Mouse (Mus musculus): ENCODE results near the gene Pak1ip1. TPM values are rescaled to one million over a fixed set of nuclear protein-coding genes. Genes with fewer than 3 reads are reported as not detected.

The Pak1ip1 gene
- polyA plus RNA-seq, 1 experiment from 2014 or later = 54.6 TPM

Other genes with a start within 250 kb of the Pak1ip1 start
- 4.6 and 4.8 TPM in 2 replicates for gene Gcnt2, start 141.3 kb upstream of the Pak1ip1 start, polyA plus RNA-seq (2014; fragmentation: Nextera tagmentation; extraction: Ambion mirVana)
- 245 and 252 TPM in 2 replicates for gene Tmem14c, start 15.3 kb downstream of the Pak1ip1 start, polyA plus RNA-seq (2014; fragmentation: Nextera tagmentation; extraction: Ambion mirVana)
- gene Mak, start 78.7 kb downstream of the Pak1ip1 start, polyA plus RNA-seq (2014; fragmentation: Nextera tagmentation; extraction: Ambion mirVana) = 0.04 and 0.15 TPM in 2 replicates
- gene Gcm2, start 110.0 kb downstream of the Pak1ip1 start, polyA plus RNA-seq (2014; fragmentation: Nextera tagmentation; extraction: Ambion mirVana) = not detected in 2 replicates
- not detected in 2 replicates for gene Sycp2l, start 113.3 kb downstream of the Pak1ip1 start, polyA plus RNA-seq (2014; fragmentation: Nextera tagmentation; extraction: Ambion mirVana)
- gene Elovl2, start 219.4 kb downstream of the Pak1ip1 start, polyA plus RNA-seq (2014; fragmentation: Nextera tagmentation; extraction: Ambion mirVana) = 0.44 and 0.92 TPM in 2 replicates
- gene Smim13, start 248.8 kb downstream of the Pak1ip1 start, polyA plus RNA-seq (2014; fragmentation: Nextera tagmentation; extraction: Ambion mirVana) = 8.8 and 10.6 TPM in 2 replicates